Mouse (Mus musculus) stomach, embryonic 15.5 days (tissue): ENCODE data around the gene Rac3. TPM values are rescaled to one million over a fixed set of nuclear protein-coding genes. Genes with fewer than 3 reads are reported as not detected.

Experiments
- ATAC-seq: fragments of 200-750 bp; cut with Nextera tagmentation; 2 replicates; pipeline ENCODE4 v1.8.0; 2017; ENCODE audit warnings: low read depth, moderate number of reproducible peaks, moderate TSS enrichment; ENCODE audit not compliant: insufficient read depth, low FRiP score
- H3K27ac ChIP-seq: fragments of 300-500 bp; sonication (generic); 2 replicates; pipeline ENCODE4 v1.5.1; 2015; ENCODE audit warnings: mild to moderate bottlenecking, inconsistent platforms
- H3K27me3 ChIP-seq: fragments of 300-500 bp; sonication (generic); replicated peaks from 2 replicates; pipeline ENCODE4 v1.6.1; 2015; ENCODE audit warnings: inconsistent platforms
- H3K36me3 ChIP-seq: fragments of 300-500 bp; sonication (generic); 2 replicates; pipeline ENCODE4 v1.6.1; 2015; ENCODE audit warnings: inconsistent platforms
- H3K4me1 ChIP-seq: fragments of 300-500 bp; sonication (generic); 2 replicates; pipeline ENCODE4 v1.6.1; 2015; ENCODE audit warnings: inconsistent platforms
- H3K4me2 ChIP-seq: fragments of 300-500 bp; sonication (generic); 2 replicates; pipeline ENCODE4 v1.6.1; 2015; ENCODE audit warnings: mild to moderate bottlenecking, inconsistent platforms
- H3K4me3 ChIP-seq: fragments of 300-500 bp; sonication (generic); replicated peaks from 2 replicates; pipeline ENCODE4 v1.5.1; 2015; ENCODE audit warnings: inconsistent platforms
- H3K9ac ChIP-seq: fragments of 300-500 bp; sonication (generic); 2 replicates; pipeline ENCODE4 v1.6.1; 2015; ENCODE audit warnings: inconsistent platforms
- H3K9me3 ChIP-seq: fragments of 300-500 bp; sonication (generic); 2 replicates; pipeline ENCODE4 v1.6.1; 2016; ENCODE audit warnings: inconsistent platforms
- WGBS: fragments of 180-500 bp; shearing (Covaris S2); methylation state at CpG from one replicate; pipeline ENCODE4 v1.1.7; 2015; 5-methylcytosine and 5-hydroxymethylcytosine counted together
- polyA plus RNA-seq: library from polyadenylated mRNA; unstranded; fragments of >200 nt; fragmentation: Nextera tagmentation; extraction: Ambion mirVana; gene quantifications from 2 replicates; pipeline ENCODE4 v1.2.1, GENCODE M21; 2015

Gene Rac3
- polyA plus RNA-seq, 1 experiment from 2014 or later = 39.4 TPM

GRCm38 (mm10) chr11:120731395-120731794 lies 10.1 kb downstream of the Rac3 start:
- Histone ChIP-seq H3K9me3 (no peaks in the 10 kb centered on the region), H3K4me2 (no peak overlapping the region), H3K9ac (no peak overlapping the region), H3K4me3 (no peak overlapping the region), H3K36me3 (no peaks in the 10 kb centered on the region), H3K27ac (no peak overlapping the region), H3K4me1 (peaks cover 9% of the 10 kb centered on the region), H3K27me3 (no peaks in the 10 kb centered on the region)
- ATAC-seq = no peak
- WGBS = 86% methylated on average over 1 of the region's 1 CpGs

DNA sequence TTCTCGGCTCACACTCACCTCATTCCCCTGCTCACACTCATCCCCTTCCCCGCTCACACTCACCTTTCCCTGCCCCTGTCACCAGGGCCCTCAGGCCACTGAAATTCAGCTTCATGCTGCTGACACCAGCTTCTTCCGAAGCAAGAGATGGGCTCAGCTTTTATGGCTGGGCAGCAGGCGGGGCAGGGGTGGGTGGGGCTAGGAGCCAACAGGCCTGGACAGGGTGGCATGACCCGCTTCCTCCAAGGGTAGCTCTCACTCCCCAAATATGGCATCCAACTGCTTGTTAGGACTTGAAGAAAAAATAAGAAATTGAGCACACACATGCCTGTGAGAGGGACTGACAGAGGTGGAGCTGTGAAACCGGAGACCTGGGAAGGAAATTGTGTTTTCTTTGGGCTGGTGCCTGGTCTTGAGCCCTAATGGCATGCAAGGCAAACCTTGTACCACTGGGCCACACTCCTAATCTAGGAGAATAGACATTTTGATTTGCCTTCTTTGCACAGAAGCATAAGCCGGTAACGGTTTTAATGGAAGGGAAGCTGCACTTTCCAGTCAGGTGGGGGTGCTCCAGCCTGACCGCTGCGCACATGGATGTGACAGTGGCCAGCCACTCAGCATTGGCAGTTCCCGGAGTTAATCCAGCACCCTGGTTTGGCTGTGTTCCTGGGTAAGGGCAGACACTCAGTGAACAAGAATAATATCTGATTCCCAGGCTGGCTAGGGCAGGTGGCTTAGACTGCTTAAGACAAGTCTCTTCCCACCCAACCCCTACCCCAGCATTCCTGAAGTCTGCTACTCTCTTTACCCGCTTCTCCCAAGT lies 10.8 kb downstream of the Rac3 start, which contains the start of gene Cbr2:
TSS of gene Cbr2 (minus strand) at position 257 of the 823 bp plus-strand sequence.
- Histone ChIP-seq H3K36me3 (no peaks in the 10 kb centered on the region), H3K4me3 (no peak within 1 kb of the TSS), H3K27ac (peak within 1 kb of the TSS; percentile 54), H3K4me1 (peaks cover 3% of the 10 kb centered on the region; the same call in 1 of the 2 replicates), H3K4me2 (no peak within 1 kb of the TSS), H3K9me3 (no peaks in the 10 kb centered on the region), H3K27me3 (no peaks in the 10 kb centered on the region), H3K9ac (no peak within 1 kb of the TSS)
- ATAC-seq = no peak
- 68% methylated on average over 12 of the region's 12 CpGs for WGBS

DNA sequence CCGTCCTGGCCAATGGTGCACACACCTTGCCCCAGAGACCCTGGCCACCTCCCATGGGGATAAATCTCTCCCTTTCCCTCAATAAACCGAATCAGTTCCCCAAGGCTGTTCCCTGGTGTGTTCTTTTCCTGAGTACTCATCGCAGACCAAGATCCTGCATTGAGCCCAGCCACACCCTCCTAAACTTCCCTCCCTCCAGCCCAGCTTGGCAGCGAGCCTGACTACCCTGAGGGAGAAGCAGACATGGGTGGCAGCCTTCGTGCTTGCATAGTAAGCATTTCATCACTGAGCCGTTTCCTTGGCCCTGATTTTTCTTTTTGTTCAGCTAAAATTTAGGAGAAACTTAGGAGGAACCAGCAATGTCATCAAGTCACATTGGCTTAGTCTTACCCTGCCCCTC lies 12.3 kb downstream of the Rac3 start:
- Histone ChIP-seq H3K4me2 (no peak overlapping the region), H3K27ac (no peak overlapping the region)

DNA sequence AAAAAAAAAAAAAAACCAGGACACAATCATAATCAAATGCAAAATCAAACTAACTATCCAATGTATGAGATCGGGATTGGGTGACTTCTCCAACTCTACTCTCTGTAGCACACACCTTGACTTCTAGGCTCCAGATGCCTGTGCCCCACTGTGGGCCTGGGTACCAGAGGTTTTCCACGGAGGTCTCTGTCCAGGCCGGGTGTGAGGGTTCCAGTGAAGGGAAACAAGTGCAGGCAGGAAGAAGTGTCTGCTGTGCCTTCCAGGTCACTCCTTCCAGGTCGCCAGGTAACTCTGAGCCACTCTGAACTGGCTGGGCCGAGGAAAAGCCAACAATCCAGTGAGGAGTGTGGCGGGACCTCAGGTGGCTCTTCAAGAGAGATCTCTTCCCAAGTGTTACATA lies 15.2 kb downstream of the Rac3 start:
- Histone ChIP-seq H3K27ac (no peak overlapping the region), H3K4me2 (no peak overlapping the region), H3K9ac (no peak overlapping the region), H3K27me3 (no peaks in the 10 kb centered on the region), H3K4me1 (peaks cover 3% of the 10 kb centered on the region; the same call in 1 of the 2 replicates), H3K9me3 (no peaks in the 10 kb centered on the region), H3K36me3 (no peaks in the 10 kb centered on the region), H3K4me3 (no peak overlapping the region)
- WGBS = 76% methylated on average over 6 of the region's 6 CpGs
- ATAC-seq = no peak

More for the DNA sequence above, 12.3 kb downstream of the Rac3 start:
- 50% methylated on average over 6 of the region's 6 CpGs for WGBS
- Histone ChIP-seq H3K4me1 (peaks cover 3% of the 10 kb centered on the region; the same call in 1 of the 2 replicates), H3K9ac (no peak overlapping the region), H3K9me3 (no peaks in the 10 kb centered on the region), H3K36me3 (no peaks in the 10 kb centered on the region), H3K4me3 (no peak overlapping the region), H3K27me3 (no peaks in the 10 kb centered on the region)
- no peak for ATAC-seq

- H3K27me3 ChIP-seq = no peaks in the 10 kb centered on the region
- H3K36me3 ChIP-seq = no peaks in the 10 kb centered on the region
- H3K27ac ChIP-seq = no peak overlapping the region
- WGBS = 85% methylated on average over 5 of the region's 5 CpGs
- no peak for ATAC-seq
- no peaks in the 10 kb centered on the region for H3K9me3 ChIP-seq
- H3K4me1 ChIP-seq = no peaks in the 10 kb centered on the region
- H3K4me2 ChIP-seq = no peak overlapping the region
- H3K4me3 ChIP-seq = no peak overlapping the region
- no peak overlapping the region for H3K9ac ChIP-seq
Measured at GRCm38 (mm10) chr11:120740981-120741380, 19.7 kb downstream of the Rac3 start.

DNA sequence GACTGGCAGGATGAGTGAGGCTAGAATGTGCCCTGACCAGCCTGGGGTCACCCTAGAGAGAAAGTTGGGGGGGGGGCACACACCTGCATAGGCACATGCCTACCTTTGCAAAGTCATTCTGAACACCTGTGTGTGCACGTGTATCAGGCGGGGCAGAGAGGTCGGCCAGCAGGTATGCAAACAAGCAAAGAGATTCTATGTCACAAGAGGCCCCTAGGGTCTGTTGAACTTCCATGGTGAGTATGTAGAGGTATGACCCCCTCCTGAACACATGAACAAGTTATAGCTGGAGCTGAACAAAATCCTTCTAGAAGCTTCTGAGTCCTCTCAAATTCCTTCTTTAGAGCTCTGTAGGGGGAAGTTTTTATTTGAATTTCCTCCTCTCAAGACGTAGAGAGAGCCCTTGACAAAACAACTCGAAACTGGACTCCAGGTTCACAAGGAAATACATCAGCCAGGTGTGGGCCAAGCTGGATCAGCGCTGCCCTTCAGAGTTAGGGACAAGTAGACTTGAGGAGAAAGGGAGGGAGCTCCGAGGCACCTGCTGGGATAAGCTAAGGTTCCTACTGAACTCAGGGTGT lies 22.9 kb downstream of the Rac3 start:
- WGBS = 64% methylated on average over 7 of the region's 7 CpGs
- Histone ChIP-seq H3K4me3 (no peak overlapping the region), H3K36me3 (no peaks in the 10 kb centered on the region), H3K4me2 (no peak overlapping the region), H3K27ac (peak overlapping the region; percentile 26; the same call in 1 of the 2 replicates), H3K9ac (no peak overlapping the region), H3K4me1 (no peaks in the 10 kb centered on the region), H3K27me3 (no peaks in the 10 kb centered on the region), H3K9me3 (no peaks in the 10 kb centered on the region)
- ATAC-seq = peak; percentile 43; the same call in 1 of the 2 replicates

- no peaks in the 10 kb centered on the region for H3K9me3 ChIP-seq
- ATAC-seq = no peak
- 61% methylated on average over 4 of the region's 4 CpGs for WGBS
- no peak overlapping the region for H3K4me2 ChIP-seq
- H3K36me3 ChIP-seq = no peaks in the 10 kb centered on the region
- no peaks in the 10 kb centered on the region for H3K27me3 ChIP-seq
- no peak overlapping the region for H3K4me3 ChIP-seq
- no peak overlapping the region for H3K9ac ChIP-seq
- H3K4me1 ChIP-seq = no peaks in the 10 kb centered on the region
- 0 out of 2 replicates have a peak overlapping the region, but pooled peaks have one; percentile 16 for H3K27ac ChIP-seq
Measured at GRCm38 (mm10) chr11:120747974-120748373, 26.7 kb downstream of the Rac3 start.

GRCm38 (mm10) chr11:120749430-120749829 lies 28.2 kb downstream of the Rac3 start:
- H3K9ac ChIP-seq = no peak overlapping the region
- WGBS = 63% methylated on average over 8 of the region's 8 CpGs
- no peaks in the 10 kb centered on the region for H3K4me1 ChIP-seq
- H3K4me2 ChIP-seq = no peak overlapping the region
- ATAC-seq = no peak
- H3K27me3 ChIP-seq = no peaks in the 10 kb centered on the region
- H3K36me3 ChIP-seq = no peaks in the 10 kb centered on the region
- H3K27ac ChIP-seq = no peak overlapping the region
- no peaks in the 10 kb centered on the region for H3K9me3 ChIP-seq
- H3K4me3 ChIP-seq = no peak overlapping the region

DNA sequence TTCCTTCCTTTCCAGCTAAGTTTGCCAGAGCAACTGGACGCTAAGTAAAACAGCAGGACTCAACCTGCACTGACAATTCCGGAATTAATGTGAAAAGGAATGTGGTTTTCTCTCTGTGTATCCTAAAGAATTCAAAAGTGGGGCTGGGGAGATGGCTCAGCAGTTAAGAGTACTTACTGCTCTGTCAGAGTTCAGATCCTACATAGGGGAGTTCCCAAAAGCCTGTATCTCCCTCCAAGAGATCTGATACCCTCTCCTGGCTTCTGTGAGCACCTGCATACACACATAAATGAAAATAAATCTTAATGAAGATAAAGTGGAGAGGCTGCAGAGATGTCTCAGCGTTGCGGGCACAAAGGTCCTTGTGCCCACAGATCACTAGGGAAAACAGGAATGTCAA lies 30.3 kb downstream of the Rac3 start:
- no peaks in the 10 kb centered on the region for H3K27me3 ChIP-seq
- ATAC-seq = no peak
- H3K4me1 ChIP-seq = no peaks in the 10 kb centered on the region
- H3K9me3 ChIP-seq = no peaks in the 10 kb centered on the region
- H3K36me3 ChIP-seq = no peaks in the 10 kb centered on the region
- no peak overlapping the region for H3K4me2 ChIP-seq
- no peak overlapping the region for H3K4me3 ChIP-seq
- no peak overlapping the region for H3K27ac ChIP-seq
- whole genome bisulfite sequencing = 60% methylated on average over 4 of the region's 4 CpGs
- no peak overlapping the region for H3K9ac ChIP-seq

- H3K4me1 ChIP-seq = no peaks in the 10 kb centered on the region
- no peaks in the 10 kb centered on the region for H3K36me3 ChIP-seq
- no peak overlapping the region for H3K27ac ChIP-seq
- H3K4me2 ChIP-seq = no peak overlapping the region
- no peak for ATAC-seq
- no peaks in the 10 kb centered on the region for H3K27me3 ChIP-seq
- no peak overlapping the region for H3K9ac ChIP-seq
- H3K4me3 ChIP-seq = no peak overlapping the region
- no peaks in the 10 kb centered on the region for H3K9me3 ChIP-seq
- WGBS = 86% methylated on average over 9 of the region's 9 CpGs
Measured at GRCm38 (mm10) chr11:120760236-120760635, 39.0 kb downstream of the Rac3 start.

- Histone ChIP-seq H3K9me3 (no peaks in the 10 kb centered on the region), H3K4me3 (no peak overlapping the region), H3K4me2 (no peak overlapping the region), H3K9ac (no peak overlapping the region), H3K27me3 (no peaks in the 10 kb centered on the region), H3K36me3 (no peaks in the 10 kb centered on the region), H3K27ac (peak overlapping the region; percentile 41), H3K4me1 (no peaks in the 10 kb centered on the region)
- WGBS = 60% methylated on average over 14 of the region's 14 CpGs
- ATAC-seq = peak; percentile 33; the same call in 1 of the 2 replicates
Measured at GRCm38 (mm10) chr11:120761811-120762671, 40.8 kb downstream of the Rac3 start.
